Mouse (Mus musculus) ES-E14 (cell line): ENCODE measurements at regions not wholly inside any gene's neighbourhood (a gene's known extent, or its start where the extent isn't known, plus 50 kb on each side); places are given as distances from the start of the nearest gene placed in this dataset.

Experiments used
- DNase-seq: peaks from one replicate; pipeline ENCODE4 v3.0.0-alpha.2; 2013; ENCODE audit warnings: low read depth, low spot score
- H3K27ac ChIP-seq: 2 replicates; pipeline ENCODE4 v1.5.1; 2012; ENCODE audit warnings: low read depth, mild to moderate bottlenecking, low read length, moderate library complexity, mixed read lengths; ENCODE audit not compliant: poor library complexity, insufficient read depth, severe bottlenecking
- H3K36me3 ChIP-seq: 2 replicates; pipeline ENCODE4 v1.6.1; 2012; ENCODE audit warnings: mild to moderate bottlenecking, low read length, moderate library complexity, mixed read lengths; ENCODE audit not compliant: control insufficient read depth, poor library complexity, insufficient read depth, severe bottlenecking
- H3K4me1 ChIP-seq, 2 experiments: fragments of 150-350 bp in 1 of 2; sonication (generic) in 1 of 2; 2 replicates each; pipeline ENCODE4 v1.6.1; 2012; ENCODE audit warnings: low read length in 2 of 2, mild to moderate bottlenecking in 1 of 2, mixed read lengths in 1 of 2; ENCODE audit not compliant: control insufficient read depth in 2 of 2, insufficient read depth in 2 of 2, poor library complexity in 1 of 2
- H3K4me3 ChIP-seq, 2 experiments: fragments of 150-350 bp in 1 of 2; sonication (generic) in 1 of 2; 2 replicates each; pipeline ENCODE4 v1.5.1; 2012; ENCODE audit warnings: low read length in 2 of 2, low read depth in 1 of 2, mild to moderate bottlenecking in 1 of 2, mixed read lengths in 1 of 2; ENCODE audit not compliant: insufficient read depth in 1 of 2, poor library complexity in 1 of 2, severe bottlenecking in 1 of 2
- H3K9ac ChIP-seq: 2 replicates; pipeline ENCODE4 v1.6.1; 2012; ENCODE audit warnings: low read depth, mild to moderate bottlenecking, low read length, mixed read lengths; ENCODE audit not compliant: poor library complexity, insufficient read depth, severe bottlenecking
- H3K9me3 ChIP-seq: fragments of 150-350 bp; sonication (generic); 2 replicates; pipeline ENCODE4 v1.6.1; 2012; ENCODE audit warnings: low read depth, mild to moderate bottlenecking, low read length; ENCODE audit not compliant: control insufficient read depth, insufficient read depth
- CHD2 ChIP-seq: IDR thresholded peaks from 2 replicates; pipeline ENCODE4 v1.6.1; 2014; ENCODE audit warnings: mild to moderate bottlenecking, low read depth, low read length, inconsistent platforms
- HCFC1 ChIP-seq: IDR thresholded peaks from 2 replicates; pipeline ENCODE4 v1.6.1; 2012; ENCODE audit warnings: low read length, inconsistent platforms, borderline replicate concordance; ENCODE audit not compliant: insufficient read depth
- MAFK ChIP-seq: IDR thresholded peaks from 2 replicates; pipeline ENCODE4 v1.6.1; 2014; ENCODE audit warnings: mild to moderate bottlenecking, low read depth, low read length, inconsistent platforms; ENCODE audit not compliant: insufficient read depth
- ZC3H11A ChIP-seq: IDR thresholded peaks from 2 replicates; pipeline ENCODE4 v1.6.1; 2012; ENCODE audit warnings: low read depth, mild to moderate bottlenecking, inconsistent platforms, low read length, borderline replicate concordance
- ZNF384 ChIP-seq: IDR thresholded peaks from 2 replicates; pipeline ENCODE4 v1.6.1; 2012; ENCODE audit warnings: low read depth, low read length, inconsistent platforms
- in situ Hi-C, 2 experiments: fragments of 600-800 bp; cut with MboI; formaldehyde crosslinking; loops; one replicate each; pipeline ENCODE4 v1.15.1; 2025; ENCODE audit warnings: low sequenced_read_pairs in 2 of 2, inconsistent platforms in 1 of 2; ENCODE audit not compliant: unreplicated experiment in 2 of 2

GRCm38 (mm10) chr2:75392041-75392440 is 267.0 kb upstream of the Hnrnpa3 start:
- TF ChIP-seq CHD2 (no peak), ZNF384 (no peak), ZC3H11A (no peak), MAFK (no peak), HCFC1 (no peak)
- no peak overlapping the region for H3K9ac ChIP-seq
- in situ Hi-C loops = no loop called here
- no peak overlapping the region for H3K4me3 ChIP-seq
- H3K4me1 ChIP-seq = no peaks in the 10 kb centered on the region
- no peak overlapping the region for H3K27ac ChIP-seq
- H3K9me3 ChIP-seq = no peaks in the 10 kb centered on the region
- DNase-seq = no peak
- no peaks in the 10 kb centered on the region for H3K36me3 ChIP-seq

GRCm38 (mm10) chr2:75394928-75395673 is 264.0 kb upstream of the Hnrnpa3 start:
- no peak overlapping the region for H3K4me3 ChIP-seq
- TF ChIP-seq MAFK = no peak
- no peak for TF ChIP-seq ZNF384
- TF ChIP-seq CHD2 = no peak
- no peak for TF ChIP-seq ZC3H11A
- no peak for TF ChIP-seq HCFC1
- in situ Hi-C loops = no loop called here
- no peaks in the 10 kb centered on the region for H3K4me1 ChIP-seq
- no peak overlapping the region for H3K27ac ChIP-seq
- H3K9me3 ChIP-seq = no peaks in the 10 kb centered on the region
- DNase-seq = no peak
- H3K9ac ChIP-seq = no peak overlapping the region
- no peaks in the 10 kb centered on the region for H3K36me3 ChIP-seq

GRCm38 (mm10) chr2:75396016-75396415 is 263.0 kb upstream of the Hnrnpa3 start:
- H3K4me3 ChIP-seq = no peak overlapping the region
- H3K9ac ChIP-seq = no peak overlapping the region
- H3K9me3 ChIP-seq = no peaks in the 10 kb centered on the region
- H3K36me3 ChIP-seq = no peaks in the 10 kb centered on the region
- no peaks in the 10 kb centered on the region for H3K4me1 ChIP-seq
- in situ Hi-C loops = no loop called here
- H3K27ac ChIP-seq = no peak overlapping the region
- TF ChIP-seq CHD2 (no peak), MAFK (no peak), ZNF384 (no peak), ZC3H11A (no peak)
- no peak for DNase-seq

- no peaks in the 10 kb centered on the region for H3K4me1 ChIP-seq
- TF ChIP-seq ZC3H11A (no peak), MAFK (no peak), ZNF384 (no peak), HCFC1 (no peak), CHD2 (no peak)
- DNase-seq = no peak
- no peak overlapping the region for H3K27ac ChIP-seq
- H3K9me3 ChIP-seq = no peaks in the 10 kb centered on the region
- H3K9ac ChIP-seq = no peak overlapping the region
- no peaks in the 10 kb centered on the region for H3K36me3 ChIP-seq
- no peak overlapping the region for H3K4me3 ChIP-seq
- in situ Hi-C loops = no loop called here
Observed at GRCm38 (mm10) chr2:75400291-75400870, 258.7 kb upstream of the Hnrnpa3 start.
